Mouse (Mus musculus): ENCODE results near the gene Baz2b. TPM values are rescaled to one million over a fixed set of nuclear protein-coding genes. Genes with fewer than 3 reads are reported as not detected.

The Baz2b gene
- polyA plus RNA-seq, 1 experiment from 2014 or later = 74.7 TPM

DNA sequence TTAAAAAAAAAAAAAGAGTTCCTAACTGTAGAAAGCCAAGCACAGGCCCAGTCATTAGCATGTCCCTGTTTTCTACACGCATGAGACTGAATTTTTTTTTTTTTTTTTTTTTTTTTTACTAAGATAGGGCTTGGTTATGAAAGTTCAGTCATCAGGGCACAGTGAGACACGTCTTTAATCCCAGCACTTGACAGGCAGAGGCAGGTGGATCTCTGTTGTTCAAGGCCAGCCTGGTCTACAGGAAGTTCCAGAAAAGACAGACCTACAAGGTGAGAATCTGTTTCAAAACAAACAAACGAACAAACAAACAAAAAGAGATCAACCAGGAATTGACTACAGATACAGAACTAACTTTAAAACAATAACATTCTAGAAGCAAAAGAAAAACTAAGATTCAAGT lies 100.6 kb downstream of the Baz2b start:
- Histone ChIP-seq H3K27me3 (ENCODE audit: control insufficient read depth, insufficient read depth, low read length) (no peaks in the 10 kb centered on the region), H3K4me2 (no peak overlapping the region), H3K9me3 (ENCODE audit: control insufficient read depth, low read length) (no peaks in the 10 kb centered on the region), H3K4me1 (ENCODE audit: control insufficient read depth, insufficient read depth, low read length) (no peaks in the 10 kb centered on the region), H3K27ac (ENCODE audit: low read depth, low read length) (no peak overlapping the region), H3K4me3 (ENCODE audit: low read depth, low read length) (no peak overlapping the region), H3K36me3 (ENCODE audit: control insufficient read depth, insufficient read depth, low read length) (peaks cover 8% of the 10 kb centered on the region; the same call in 1 of the 2 replicates), H3K9ac (ENCODE audit: low read length) (no peak overlapping the region)
- 88% methylated on average over 3 of the region's 3 CpGs for WGBS
- no peak for DNase-seq (ENCODE audit: low spot score, missing footprints)
- no peak for ATAC-seq (ENCODE audit: low FRiP score)

DNA sequence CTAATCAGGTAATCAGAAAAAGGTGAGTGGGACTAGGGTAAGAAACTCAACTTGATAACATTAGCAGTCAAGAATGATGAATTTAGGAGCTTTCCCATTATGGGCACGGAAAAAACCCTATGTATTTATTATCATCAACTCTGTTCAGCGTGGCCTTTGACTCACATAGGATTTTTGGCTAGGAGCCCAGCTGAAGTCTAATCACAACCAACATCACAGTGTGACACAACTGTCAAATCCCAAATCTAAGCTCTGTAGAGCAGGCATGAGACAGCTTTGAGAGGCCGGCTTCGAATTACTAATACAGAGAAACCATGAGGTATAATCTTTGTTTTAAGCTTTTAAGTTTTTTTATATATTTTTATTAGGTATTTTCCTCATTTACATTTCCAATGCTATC lies 113.0 kb downstream of the Baz2b start:
- H3K27me3 ChIP-seq (ENCODE audit: control insufficient read depth, insufficient read depth, low read length) = no peaks in the 10 kb centered on the region
- 94% methylated on average over 4 of the region's 4 CpGs for WGBS
- H3K9me3 ChIP-seq (ENCODE audit: control insufficient read depth, low read length) = no peaks in the 10 kb centered on the region
- no peak overlapping the region for H3K4me2 ChIP-seq
- no peak overlapping the region for H3K4me3 ChIP-seq (ENCODE audit: low read depth, low read length)
- DNase-seq (ENCODE audit: low spot score, missing footprints) = no peak
- no peak for ATAC-seq (ENCODE audit: low FRiP score)
- no peak overlapping the region for H3K27ac ChIP-seq (ENCODE audit: low read depth, low read length)
- no peaks in the 10 kb centered on the region for H3K36me3 ChIP-seq (ENCODE audit: control insufficient read depth, insufficient read depth, low read length)
- no peaks in the 10 kb centered on the region for H3K4me1 ChIP-seq (ENCODE audit: control insufficient read depth, insufficient read depth, low read length)
- no peak overlapping the region for H3K9ac ChIP-seq (ENCODE audit: low read length)

DNA sequence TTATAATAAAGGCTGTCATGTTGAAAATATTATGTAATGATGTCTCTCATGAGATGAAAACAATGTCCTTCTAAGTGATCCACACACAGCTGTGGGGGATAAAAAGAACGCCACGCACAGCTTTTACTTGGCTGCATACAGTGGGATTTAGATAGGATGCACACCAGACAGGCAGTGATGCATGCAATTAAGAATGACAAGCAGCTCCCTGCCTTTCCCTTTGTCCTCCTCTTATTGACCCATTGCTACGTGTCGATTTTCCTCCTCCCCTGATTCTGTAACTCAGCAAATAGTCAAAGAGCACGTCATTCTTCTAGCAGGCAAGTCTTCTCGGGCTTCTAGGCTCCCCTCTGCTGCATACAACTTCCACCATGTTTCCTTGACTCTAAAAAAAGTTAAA lies 119.4 kb downstream of the Baz2b start:
- no peak overlapping the region for H3K4me2 ChIP-seq
- H3K9ac ChIP-seq (ENCODE audit: low read length) = no peak overlapping the region
- H3K9me3 ChIP-seq (ENCODE audit: control insufficient read depth, low read length) = no peaks in the 10 kb centered on the region
- DNase-seq (ENCODE audit: low spot score, missing footprints) (no peak), ATAC-seq (ENCODE audit: low FRiP score) (0 out of 2 replicates have a peak, but pooled peaks have one; percentile 50)
- H3K27ac ChIP-seq (ENCODE audit: low read depth, low read length) = no peak overlapping the region
- H3K4me1 ChIP-seq (ENCODE audit: control insufficient read depth, insufficient read depth, low read length) = peaks cover 4% of the 10 kb centered on the region; the same call in 1 of the 2 replicates
- WGBS = 39% methylated on average over 6 of the region's 6 CpGs
- no peak overlapping the region for H3K4me3 ChIP-seq (ENCODE audit: low read depth, low read length)
- no peaks in the 10 kb centered on the region for H3K36me3 ChIP-seq (ENCODE audit: control insufficient read depth, insufficient read depth, low read length)
- no peaks in the 10 kb centered on the region for H3K27me3 ChIP-seq (ENCODE audit: control insufficient read depth, insufficient read depth, low read length)

DNA sequence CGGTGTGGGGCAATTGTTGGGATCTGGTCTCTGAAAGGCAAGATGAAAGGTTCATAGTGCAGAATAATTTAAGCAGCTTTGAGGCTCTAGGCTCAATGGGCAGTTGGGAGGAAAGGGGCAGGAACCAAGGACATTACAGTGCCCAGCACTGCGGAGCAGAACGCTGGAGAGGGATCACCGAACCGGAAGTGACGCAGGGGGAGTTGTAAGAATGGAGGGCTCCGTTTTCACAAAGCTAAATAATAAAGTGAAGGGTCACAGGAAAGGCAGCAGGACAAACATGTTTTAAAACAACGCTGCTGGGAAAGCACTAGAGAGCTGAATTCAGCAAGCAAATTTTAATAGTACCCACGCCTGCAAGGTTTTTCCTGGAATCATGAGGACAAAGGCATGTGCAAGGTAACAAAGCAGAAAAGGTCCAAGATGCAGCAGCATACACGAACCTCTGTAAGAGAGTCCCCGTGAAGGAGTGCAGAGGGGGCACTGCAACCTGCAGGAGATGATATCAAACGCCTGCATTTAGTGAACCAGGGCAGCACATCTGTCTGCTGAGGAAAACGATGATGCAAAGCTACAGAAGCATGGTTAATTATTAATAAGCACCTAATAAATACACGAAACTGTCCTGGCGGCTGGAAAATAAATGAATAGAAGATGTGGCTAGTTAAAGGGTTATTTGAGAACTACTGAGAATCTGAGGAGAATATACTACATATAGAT lies 120.0 kb downstream of the Baz2b start:
- Histone ChIP-seq H3K9ac (ENCODE audit: low read length) (no peak overlapping the region), H3K4me2 (no peak overlapping the region), H3K27ac (ENCODE audit: low read depth, low read length) (no peak overlapping the region; the same call in 1 of the 2 replicates), H3K36me3 (ENCODE audit: control insufficient read depth, insufficient read depth, low read length) (no peaks in the 10 kb centered on the region), H3K4me3 (ENCODE audit: low read depth, low read length) (no peak overlapping the region), H3K9me3 (ENCODE audit: control insufficient read depth, low read length) (no peaks in the 10 kb centered on the region), H3K27me3 (ENCODE audit: control insufficient read depth, insufficient read depth, low read length) (no peaks in the 10 kb centered on the region), H3K4me1 (ENCODE audit: control insufficient read depth, insufficient read depth, low read length) (peaks cover 7% of the 10 kb centered on the region; the same call in 1 of the 2 replicates)
- 55% methylated on average over 15 of the region's 15 CpGs for WGBS
- no peak for ATAC-seq (ENCODE audit: low FRiP score)
- no peak for DNase-seq (ENCODE audit: low spot score, missing footprints)

DNA sequence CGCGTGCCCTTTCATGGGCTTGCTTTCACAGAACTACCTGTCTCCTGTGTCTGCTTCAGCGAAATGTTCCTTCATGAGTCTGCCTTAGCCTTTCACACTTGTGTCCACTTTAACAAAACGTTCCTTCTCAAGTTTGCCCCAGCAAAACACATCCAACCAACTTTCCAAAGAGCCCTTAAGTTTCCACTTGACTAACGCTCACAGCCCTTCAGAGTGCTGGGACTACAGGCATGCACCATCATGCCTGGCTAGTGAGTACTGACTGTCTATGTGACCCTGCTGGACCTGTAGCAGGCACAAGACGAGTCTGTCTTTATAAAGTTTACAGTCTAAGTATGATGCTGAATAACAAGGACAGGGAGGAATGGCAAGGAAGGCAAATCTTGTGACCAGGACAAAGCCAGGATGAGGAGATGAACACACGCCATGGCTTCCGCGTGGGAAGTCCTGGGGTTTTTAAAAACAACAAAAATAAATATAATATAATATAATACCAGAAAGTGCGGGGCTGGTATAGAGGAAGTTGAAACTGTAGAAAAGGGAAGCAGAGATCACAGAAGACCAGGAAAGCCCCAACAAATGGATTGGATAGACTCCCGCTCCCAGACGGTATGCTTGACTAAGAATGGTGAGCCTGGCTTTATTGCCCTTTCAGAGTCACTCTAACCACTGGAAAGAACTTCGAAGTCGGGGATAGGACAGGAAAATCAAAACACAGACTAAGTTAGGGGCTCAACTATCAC lies 120.7 kb downstream of the Baz2b start:
- ATAC-seq (ENCODE audit: low FRiP score) = no peak
- Histone ChIP-seq H3K9ac (ENCODE audit: low read length) (no peak overlapping the region), H3K9me3 (ENCODE audit: control insufficient read depth, low read length) (no peaks in the 10 kb centered on the region), H3K36me3 (ENCODE audit: control insufficient read depth, insufficient read depth, low read length) (no peaks in the 10 kb centered on the region), H3K27ac (ENCODE audit: low read depth, low read length) (no peak overlapping the region), H3K4me2 (no peak overlapping the region), H3K4me3 (ENCODE audit: low read depth, low read length) (no peak overlapping the region), H3K27me3 (ENCODE audit: control insufficient read depth, insufficient read depth, low read length) (no peaks in the 10 kb centered on the region), H3K4me1 (ENCODE audit: control insufficient read depth, insufficient read depth, low read length) (peaks cover 7% of the 10 kb centered on the region; the same call in 1 of the 2 replicates)
- 84% methylated on average over 14 of the region's 14 CpGs for WGBS
- DNase-seq (ENCODE audit: low spot score, missing footprints) = no peak

DNA sequence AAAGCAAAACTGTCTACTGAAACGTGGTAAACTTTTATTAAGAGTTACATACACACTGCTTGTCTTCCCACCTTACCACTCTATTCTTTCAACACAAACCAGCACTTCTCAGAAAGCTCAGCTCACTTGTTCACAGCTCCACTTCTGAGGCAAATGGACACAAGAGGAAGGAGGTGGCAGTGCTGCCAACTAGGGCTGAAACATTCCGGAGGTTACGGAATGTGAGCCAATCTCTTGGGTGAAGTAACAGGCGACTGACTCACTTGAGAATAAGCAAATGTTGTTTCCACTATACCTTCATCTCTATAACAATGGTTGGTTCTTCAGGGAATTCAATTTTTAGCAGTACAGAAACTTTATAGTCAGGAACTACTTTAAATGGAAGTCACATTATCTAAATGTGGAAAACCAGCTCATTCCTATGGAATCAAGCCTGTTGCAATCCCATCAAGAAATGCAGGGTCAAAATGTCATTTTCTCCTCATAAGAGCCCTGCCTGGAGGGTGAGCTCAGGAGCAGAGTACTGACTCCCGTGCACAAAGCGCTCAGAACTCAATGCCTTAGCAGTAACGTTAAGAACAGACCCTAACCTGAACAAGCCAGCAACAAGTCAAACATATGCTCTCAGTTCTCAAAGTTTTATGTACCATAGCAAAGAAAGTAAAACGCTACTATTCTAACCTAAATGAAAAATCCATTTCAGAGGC lies 123.3 kb downstream of the Baz2b start:
- Histone ChIP-seq H3K4me3 (ENCODE audit: low read depth, low read length) (no peak overlapping the region), H3K4me1 (ENCODE audit: control insufficient read depth, insufficient read depth, low read length) (peaks cover 9% of the 10 kb centered on the region; the same call in 1 of the 2 replicates), H3K27me3 (ENCODE audit: control insufficient read depth, insufficient read depth, low read length) (no peaks in the 10 kb centered on the region), H3K9me3 (ENCODE audit: control insufficient read depth, low read length) (no peaks in the 10 kb centered on the region), H3K36me3 (ENCODE audit: control insufficient read depth, insufficient read depth, low read length) (no peaks in the 10 kb centered on the region), H3K27ac (ENCODE audit: low read depth, low read length) (no peak overlapping the region), H3K4me2 (no peak overlapping the region), H3K9ac (ENCODE audit: low read length) (no peak overlapping the region)
- ATAC-seq (ENCODE audit: low FRiP score) = no peak
- DNase-seq (ENCODE audit: low spot score, missing footprints) = no peak
- 89% methylated on average over 8 of the region's 8 CpGs for WGBS

DNA sequence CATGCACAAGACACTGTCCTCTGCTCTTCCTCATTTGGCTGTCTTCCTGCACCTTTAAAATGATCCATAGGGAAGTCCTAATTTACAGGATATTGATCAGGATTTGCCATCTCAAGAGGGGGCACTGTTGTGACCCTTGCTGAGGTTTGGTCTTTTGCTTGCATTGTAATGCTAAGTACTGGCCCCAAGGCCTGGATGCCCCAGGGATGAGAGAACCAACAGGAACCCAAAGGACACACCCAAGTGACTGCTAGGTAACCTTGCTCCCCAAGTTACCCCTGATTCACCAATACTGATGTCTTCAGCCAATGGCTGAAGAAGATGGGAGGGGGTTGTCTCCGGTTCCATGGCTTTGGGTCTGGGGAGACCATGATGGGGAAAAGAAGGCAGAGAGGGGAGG lies 124.8 kb downstream of the Baz2b start:
- Histone ChIP-seq H3K27ac (ENCODE audit: low read depth, low read length) (no peak overlapping the region), H3K36me3 (ENCODE audit: control insufficient read depth, insufficient read depth, low read length) (no peaks in the 10 kb centered on the region), H3K9me3 (ENCODE audit: control insufficient read depth, low read length) (no peaks in the 10 kb centered on the region), H3K4me2 (no peak overlapping the region), H3K4me1 (ENCODE audit: control insufficient read depth, insufficient read depth, low read length) (peaks cover 9% of the 10 kb centered on the region; the same call in 1 of the 2 replicates), H3K4me3 (ENCODE audit: low read depth, low read length) (no peak overlapping the region), H3K9ac (ENCODE audit: low read length) (no peak overlapping the region), H3K27me3 (ENCODE audit: control insufficient read depth, insufficient read depth, low read length) (no peaks in the 10 kb centered on the region)
- WGBS = 95% methylated on average over 1 of the region's 1 CpGs
- DNase-seq (ENCODE audit: low spot score, missing footprints) (no peak), ATAC-seq (ENCODE audit: low FRiP score) (no peak)

DNA sequence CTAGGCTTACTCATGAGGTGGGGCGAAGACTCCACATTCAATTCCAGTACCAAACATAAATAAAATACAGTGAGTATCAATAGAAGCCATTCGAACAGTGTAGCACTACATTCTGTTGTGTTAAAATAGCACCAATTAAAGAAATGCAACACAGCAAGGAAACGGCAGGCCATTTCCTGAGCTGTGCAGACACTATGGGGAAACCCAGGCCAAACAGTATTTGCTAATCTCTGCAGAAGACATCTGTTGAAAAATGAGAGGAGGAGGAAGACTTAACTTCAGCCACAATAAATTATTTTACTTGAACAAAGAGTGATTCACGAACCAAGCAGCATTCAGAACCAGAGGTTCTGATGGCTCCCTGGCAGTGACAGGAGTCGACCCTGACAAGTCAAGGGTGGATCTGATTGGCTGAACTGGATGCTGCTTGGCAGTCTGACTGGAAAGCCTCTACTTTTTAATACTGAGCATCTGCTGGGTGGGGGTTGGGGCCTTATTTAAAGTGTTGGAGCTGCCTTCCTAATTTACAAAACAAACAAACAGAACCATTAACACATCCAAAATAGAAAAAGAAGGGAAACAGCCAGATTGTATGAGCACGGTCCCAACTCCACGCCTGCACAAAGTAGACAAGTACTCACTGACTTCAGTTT lies 126.5 kb downstream of the Baz2b start:
- Histone ChIP-seq H3K4me2 (no peak overlapping the region), H3K36me3 (ENCODE audit: control insufficient read depth, insufficient read depth, low read length) (no peaks in the 10 kb centered on the region), H3K27me3 (ENCODE audit: control insufficient read depth, insufficient read depth, low read length) (no peaks in the 10 kb centered on the region), H3K9me3 (ENCODE audit: control insufficient read depth, low read length) (no peaks in the 10 kb centered on the region), H3K27ac (ENCODE audit: low read depth, low read length) (no peak overlapping the region), H3K4me3 (ENCODE audit: low read depth, low read length) (no peak overlapping the region), H3K4me1 (ENCODE audit: control insufficient read depth, insufficient read depth, low read length) (0 out of 2 replicates have a peak, but pooled peaks cover 6% of the 10 kb centered on the region), H3K9ac (ENCODE audit: low read length) (no peak overlapping the region)
- 72% methylated on average over 7 of the region's 7 CpGs for WGBS
- DNase-seq (ENCODE audit: low spot score, missing footprints) (no peak), ATAC-seq (ENCODE audit: low FRiP score) (no peak)
